Mouse (Mus musculus): ENCODE measurements around the gene Mrgprf.

DNA sequence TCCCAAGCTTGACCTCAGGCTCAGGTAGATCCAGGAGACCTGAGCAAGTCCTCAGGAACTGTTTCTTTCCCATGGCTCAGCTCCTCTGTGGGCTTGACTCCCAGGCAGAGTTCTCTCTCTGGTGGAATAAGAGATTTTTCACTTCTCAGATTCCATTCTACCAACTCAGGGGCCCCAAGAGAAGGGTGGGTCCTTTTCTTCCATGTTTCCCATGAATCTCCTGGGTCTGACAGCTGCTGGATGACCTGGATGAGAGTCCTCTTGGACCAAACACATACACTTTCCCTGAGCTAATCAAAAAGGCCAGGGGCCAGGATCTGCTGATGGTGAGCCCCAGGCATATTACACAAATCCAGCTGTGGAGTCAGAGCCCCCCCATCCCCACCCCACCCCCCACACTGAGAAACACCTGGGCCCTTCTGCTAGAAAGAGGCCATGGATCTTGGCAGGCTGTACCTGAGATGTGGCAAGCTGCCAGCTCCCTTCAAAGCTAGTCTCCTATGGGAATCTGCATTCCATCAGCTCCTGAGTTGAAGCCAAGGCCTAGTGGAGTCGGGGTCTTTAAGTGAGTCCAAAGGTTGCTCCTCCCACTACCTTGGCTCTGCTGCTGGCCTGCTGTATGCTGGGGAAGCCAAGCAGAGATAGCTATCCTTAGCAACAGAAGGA lies 31.9 kb downstream of the Mrgprf start:
- TF ChIP-seq CTCF (IDR thresholded peaks at IDR 0.05; ENCODE audit: low read depth, low read length) (no peak), POLR2A (IDR thresholded peaks at IDR 0.05; ENCODE audit: extremely low read depth, insufficient read depth, low read length) (no peak)
